Mouse (Mus musculus): ENCODE measurements around the gene Zbtb17. TPM values are rescaled to one million over a fixed set of nuclear protein-coding genes. Genes with fewer than 3 reads are reported as not detected.

The Zbtb17 gene
- polyA plus RNA-seq, 1 experiment from 2014 or later: 25.3 TPM

GRCm38 (mm10) chr4:141426796-141427745, 17.4 kb upstream of the Zbtb17 start:
- Histone ChIP-seq H3K27ac (ENCODE audit: poor library complexity, severe bottlenecking) (peak overlapping the region; percentile 99), H3K4me1 (replicated peaks) (peaks cover 32% of the 10 kb centered on the region), H3K4me2 (peak overlapping the region; percentile 89), H3K9ac (peak overlapping the region; percentile 87), H3K4me3 (peak overlapping the region; percentile 57), H3K9me3 (replicated peaks) (no peaks in the 10 kb centered on the region), H3K27me3 (replicated peaks) (no peaks in the 10 kb centered on the region), H3K36me3 (peaks cover 2% of the 10 kb centered on the region; the same call in 1 of the 2 replicates)
- WGBS: 58% methylated on average over 10 of the region's 10 CpGs
- ATAC-seq (ENCODE audit: insufficient number of reproducible peaks, low FRiP score): no peak

- no peak overlapping the region for H3K9ac ChIP-seq
- WGBS: 85% methylated on average over 13 of the region's 13 CpGs
- no peaks in the 10 kb centered on the region for H3K9me3 ChIP-seq (replicated peaks)
- H3K27me3 ChIP-seq (replicated peaks): no peaks in the 10 kb centered on the region
- H3K4me1 ChIP-seq (replicated peaks): peaks cover 32% of the 10 kb centered on the region
- H3K4me3 ChIP-seq: no peak overlapping the region
- H3K36me3 ChIP-seq: peaks cover 2% of the 10 kb centered on the region; the same call in 1 of the 2 replicates
- no peak for ATAC-seq (ENCODE audit: insufficient number of reproducible peaks, low FRiP score)
- H3K27ac ChIP-seq (ENCODE audit: poor library complexity, severe bottlenecking): no peak overlapping the region
- no peak overlapping the region for H3K4me2 ChIP-seq
Observed at GRCm38 (mm10) chr4:141427921-141428320, 16.5 kb upstream of the Zbtb17 start.

DNA sequence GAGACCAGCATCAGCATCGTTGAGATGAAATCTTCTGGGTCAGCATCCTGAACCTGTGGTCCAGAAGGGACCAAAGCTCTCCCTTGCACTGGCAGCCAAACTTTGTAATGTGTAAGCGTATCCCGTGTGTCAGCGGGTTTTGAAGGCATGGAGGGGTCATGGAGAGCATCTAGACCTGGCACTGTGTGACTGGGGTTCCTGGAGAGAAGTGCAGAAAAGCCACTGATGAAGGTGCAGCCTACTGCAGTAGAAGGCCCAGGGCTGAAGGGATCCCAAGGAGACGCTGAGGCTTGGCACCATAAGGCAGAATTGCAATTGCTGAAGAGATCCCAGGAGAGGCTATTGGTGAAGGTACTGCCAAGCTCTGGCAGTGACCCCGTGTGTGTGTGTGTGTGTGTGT, 15.1 kb upstream of the Zbtb17 start:
- H3K27ac ChIP-seq (ENCODE audit: poor library complexity, severe bottlenecking): no peak overlapping the region
- WGBS: 78% methylated on average over 6 of the region's 6 CpGs
- peaks cover 21% of the 10 kb centered on the region for H3K4me1 ChIP-seq (replicated peaks)
- H3K4me3 ChIP-seq: no peak overlapping the region
- no peaks in the 10 kb centered on the region for H3K9me3 ChIP-seq (replicated peaks)
- H3K4me2 ChIP-seq: no peak overlapping the region
- no peaks in the 10 kb centered on the region for H3K27me3 ChIP-seq (replicated peaks)
- no peaks in the 10 kb centered on the region for H3K36me3 ChIP-seq
- no peak for ATAC-seq (ENCODE audit: insufficient number of reproducible peaks, low FRiP score)
- H3K9ac ChIP-seq: no peak overlapping the region

- Histone ChIP-seq H3K27me3 (replicated peaks) (no peaks in the 10 kb centered on the region), H3K4me3 (no peak overlapping the region), H3K9ac (no peak overlapping the region), H3K9me3 (replicated peaks) (no peaks in the 10 kb centered on the region), H3K36me3 (no peaks in the 10 kb centered on the region), H3K4me2 (no peak overlapping the region), H3K4me1 (replicated peaks) (peaks cover 16% of the 10 kb centered on the region), H3K27ac (ENCODE audit: poor library complexity, severe bottlenecking) (no peak overlapping the region)
- ATAC-seq (ENCODE audit: insufficient number of reproducible peaks, low FRiP score): no peak
- 39% methylated on average over 9 of the region's 9 CpGs for WGBS
Observed at GRCm38 (mm10) chr4:141429847-141430246, 14.6 kb upstream of the Zbtb17 start.

DNA sequence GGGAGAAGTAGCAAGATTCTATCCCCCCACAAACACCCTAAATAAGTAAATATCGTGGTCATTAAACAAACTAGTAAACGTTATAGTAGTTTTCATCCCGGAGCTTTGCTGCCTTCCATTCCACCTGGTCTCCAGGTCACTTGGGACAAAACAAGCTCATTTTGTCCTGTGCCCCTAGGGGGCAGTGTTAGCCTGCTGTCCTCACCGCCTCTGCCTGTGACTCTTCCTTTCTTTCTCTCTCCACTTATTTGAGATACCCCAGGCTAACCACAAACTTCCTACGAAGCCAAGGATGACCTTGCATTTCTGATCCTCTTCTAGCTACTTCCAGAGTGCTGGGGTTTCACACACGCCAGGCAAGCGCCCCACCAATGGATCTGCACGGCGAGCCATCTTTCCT, 13.5 kb upstream of the Zbtb17 start:
- Histone ChIP-seq H3K27me3 (replicated peaks) (no peaks in the 10 kb centered on the region), H3K27ac (ENCODE audit: poor library complexity, severe bottlenecking) (no peak overlapping the region), H3K4me1 (replicated peaks) (peaks cover 13% of the 10 kb centered on the region), H3K9ac (no peak overlapping the region), H3K36me3 (no peaks in the 10 kb centered on the region), H3K9me3 (replicated peaks) (no peaks in the 10 kb centered on the region), H3K4me3 (no peak overlapping the region), H3K4me2 (no peak overlapping the region)
- 42% methylated on average over 9 of the region's 9 CpGs for WGBS
- no peak for ATAC-seq (ENCODE audit: insufficient number of reproducible peaks, low FRiP score)

DNA sequence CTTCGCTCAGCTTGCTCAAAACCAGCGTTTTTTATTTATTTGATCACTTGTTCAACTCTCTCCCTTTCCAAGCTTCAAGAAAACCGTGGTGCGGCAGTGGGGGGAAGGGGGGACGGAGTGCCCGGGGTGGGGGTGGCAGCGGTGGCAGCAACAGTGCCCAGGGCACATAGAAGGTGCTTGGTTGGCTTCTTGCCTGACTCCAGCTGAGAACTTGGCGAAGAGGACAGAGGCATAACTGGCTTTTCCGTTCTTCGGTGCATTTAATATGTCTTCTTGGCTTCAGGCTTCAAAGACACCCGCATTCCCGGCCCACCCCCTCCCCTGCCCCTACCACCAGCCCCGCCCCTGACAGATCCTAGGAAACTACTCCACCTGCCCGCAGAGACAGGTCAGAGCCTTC, 11.8 kb upstream of the Zbtb17 start:
- no peak overlapping the region for H3K4me2 ChIP-seq
- H3K9ac ChIP-seq: no peak overlapping the region
- no peaks in the 10 kb centered on the region for H3K36me3 ChIP-seq
- H3K27me3 ChIP-seq (replicated peaks): no peaks in the 10 kb centered on the region
- H3K4me1 ChIP-seq (replicated peaks): no peaks in the 10 kb centered on the region
- H3K27ac ChIP-seq (ENCODE audit: poor library complexity, severe bottlenecking): no peak overlapping the region
- WGBS: 59% methylated on average over 14 of the region's 14 CpGs
- no peak for ATAC-seq (ENCODE audit: insufficient number of reproducible peaks, low FRiP score)
- no peak overlapping the region for H3K4me3 ChIP-seq
- no peaks in the 10 kb centered on the region for H3K9me3 ChIP-seq (replicated peaks)

GRCm38 (mm10) chr4:141433191-141433590, 11.3 kb upstream of the Zbtb17 start:
- H3K9ac ChIP-seq: no peak overlapping the region
- no peaks in the 10 kb centered on the region for H3K4me1 ChIP-seq (replicated peaks)
- H3K36me3 ChIP-seq: no peaks in the 10 kb centered on the region
- no peaks in the 10 kb centered on the region for H3K9me3 ChIP-seq (replicated peaks)
- 82% methylated on average over 18 of the region's 18 CpGs for WGBS
- H3K27ac ChIP-seq (ENCODE audit: poor library complexity, severe bottlenecking): no peak overlapping the region
- no peak overlapping the region for H3K4me2 ChIP-seq
- no peak overlapping the region for H3K4me3 ChIP-seq
- H3K27me3 ChIP-seq (replicated peaks): no peaks in the 10 kb centered on the region
- no peak for ATAC-seq (ENCODE audit: insufficient number of reproducible peaks, low FRiP score)

- no peak within 1 kb of the TSS for H3K4me3 ChIP-seq
- WGBS: 89% methylated on average over 1 of the region's 1 CpGs
- no peak within 1 kb of the TSS for H3K27ac ChIP-seq (ENCODE audit: poor library complexity, severe bottlenecking)
- H3K9me3 ChIP-seq (replicated peaks): no peaks in the 10 kb centered on the region
- H3K27me3 ChIP-seq (replicated peaks): no peaks in the 10 kb centered on the region
- H3K9ac ChIP-seq: no peak within 1 kb of the TSS
- no peak for ATAC-seq (ENCODE audit: insufficient number of reproducible peaks, low FRiP score)
- no peaks in the 10 kb centered on the region for H3K4me1 ChIP-seq (replicated peaks)
- H3K4me2 ChIP-seq: no peak within 1 kb of the TSS
- no peaks in the 10 kb centered on the region for H3K36me3 ChIP-seq
Observed at GRCm38 (mm10) chr4:141435974-141436373, 8.5 kb upstream of the Zbtb17 start, which contains the start of gene Srarp. TSS of gene Srarp (minus strand) at chr4:141436105.

GRCm38 (mm10) chr4:141439083-141439803, 5.2 kb upstream of the Zbtb17 start:
- H3K9me3 ChIP-seq (replicated peaks): no peaks in the 10 kb centered on the region
- ATAC-seq (ENCODE audit: insufficient number of reproducible peaks, low FRiP score): no peak
- WGBS: 76% methylated on average over 12 of the region's 12 CpGs
- no peak overlapping the region for H3K4me2 ChIP-seq
- no peak overlapping the region for H3K9ac ChIP-seq
- H3K27ac ChIP-seq (ENCODE audit: poor library complexity, severe bottlenecking): no peak overlapping the region
- H3K4me3 ChIP-seq: no peak overlapping the region
- no peaks in the 10 kb centered on the region for H3K36me3 ChIP-seq
- H3K27me3 ChIP-seq (replicated peaks): no peaks in the 10 kb centered on the region
- H3K4me1 ChIP-seq (replicated peaks): peaks cover 10% of the 10 kb centered on the region; the same call in 1 of the 2 replicates

GRCm38 (mm10) chr4:141440877-141441276, 3.6 kb upstream of the Zbtb17 start:
- Histone ChIP-seq H3K9ac (no peak overlapping the region), H3K27ac (ENCODE audit: poor library complexity, severe bottlenecking) (no peak overlapping the region)
- ATAC-seq (ENCODE audit: insufficient number of reproducible peaks, low FRiP score): no peak

More at GRCm38 (mm10) chr4:141440877-141441276, 3.6 kb upstream of the Zbtb17 start:
- Histone ChIP-seq H3K27me3 (replicated peaks) (no peaks in the 10 kb centered on the region), H3K4me1 (replicated peaks) (peaks cover 20% of the 10 kb centered on the region), H3K4me3 (no peak overlapping the region), H3K9me3 (replicated peaks) (no peaks in the 10 kb centered on the region), H3K36me3 (no peaks in the 10 kb centered on the region), H3K4me2 (no peak overlapping the region)
